Comparison of ENCODE assay signal across 18 mouse cellular contexts in genomic region chr14:77519701-77520100, GRCm38 (mm10).
"Had no signal": no experiment of that assay in that cellular context is flagged by ENCODE, and none has a peak within 500 bp of the region (broad histone marks: within the 10 kb centered on the region; RNA-seq: fewer than 3 reads in every experiment).

No protein-coding gene starts in this region.

- DNase-seq: kidney, adult 8-10 months; kidney, postnatal 10 days; kidney, postnatal 36 days; left cerebral cortex, postnatal 4 days; liver, postnatal 0 days; retina, postnatal 1 day; right cerebral cortex, postnatal 25 days; thymus, adult 18-20 months; thymus, postnatal 36 days had no signal

- H3K27ac ChIP-seq: kidney, embryonic 15.5 days; limb, embryonic 12.5 days; limb, embryonic 15.5 days; liver, embryonic 14.5 days; midbrain, embryonic 12.5 days; neural tube, embryonic 13.5 days had no signal

- H3K4me3 ChIP-seq: kidney, embryonic 15.5 days; limb, embryonic 12.5 days; limb, embryonic 15.5 days; midbrain, embryonic 12.5 days; myocyte; neural tube, embryonic 13.5 days had no signal

- H3K9ac ChIP-seq: kidney, embryonic 15.5 days; limb, embryonic 12.5 days; limb, embryonic 15.5 days; liver, embryonic 14.5 days; liver, postnatal 0 days; lung, embryonic 14.5 days; midbrain, embryonic 12.5 days; neural tube, embryonic 13.5 days had no signal

- H3K9me3 ChIP-seq: kidney, embryonic 15.5 days; limb, embryonic 12.5 days; limb, embryonic 15.5 days; midbrain, embryonic 12.5 days; neural tube, embryonic 13.5 days had no signal

- H3K4me1 ChIP-seq: kidney, embryonic 15.5 days; limb, embryonic 12.5 days; limb, embryonic 15.5 days; neural tube, embryonic 13.5 days had no signal

- H3K27me3 ChIP-seq: kidney, embryonic 15.5 days; limb, embryonic 12.5 days; limb, embryonic 15.5 days; megakaryocyte, embryonic 14.5 days; midbrain, embryonic 12.5 days; neural tube, embryonic 13.5 days had no signal

- H3K36me3 ChIP-seq: kidney, embryonic 15.5 days; limb, embryonic 12.5 days; limb, embryonic 15.5 days; midbrain, embryonic 12.5 days; neural tube, embryonic 13.5 days had no signal
